Mouse (Mus musculus) forebrain, postnatal 0 days (tissue): ENCODE measurements around the gene Srsf3. TPM values are rescaled to one million over a fixed set of nuclear protein-coding genes. Genes with fewer than 3 reads are reported as not detected.
"Not testable (repeated sequence)": the region's sequence is repeated elsewhere in the genome, so short reads cannot be mapped to it uniquely, and the experiment has no call there.

ENCODE experiments used
- ATAC-seq: fragments of 200-750 bp; cut with Nextera tagmentation; 2 replicates; pipeline ENCODE4 v1.8.0; 2017; ENCODE audit warnings: mild to moderate bottlenecking, moderate library complexity
- DNase-seq: peaks from one replicate; pipeline ENCODE4 v3.0.0-alpha.2; 2015
- H3K27ac ChIP-seq: fragments of 300-500 bp; sonication (generic); 2 replicates; pipeline ENCODE4 v1.5.1; 2014; ENCODE audit warnings: low read depth, mild to moderate bottlenecking, antibody characterized with exemption, low read length, moderate library complexity, mixed read lengths
- H3K27me3 ChIP-seq: fragments of 300-500 bp; sonication (generic); 2 replicates; pipeline ENCODE4 v1.6.1; 2014; ENCODE audit warnings: mild to moderate bottlenecking, low read length, mixed read lengths; ENCODE audit not compliant: insufficient read depth
- H3K36me3 ChIP-seq: fragments of 300-500 bp; sonication (generic); 2 replicates; pipeline ENCODE4 v1.6.1; 2014; ENCODE audit warnings: mild to moderate bottlenecking, moderate library complexity; ENCODE audit not compliant: insufficient read depth
- H3K4me1 ChIP-seq: fragments of 300-500 bp; sonication (generic); 2 replicates; pipeline ENCODE4 v1.6.1; 2014; ENCODE audit warnings: antibody characterized with exemption; ENCODE audit not compliant: insufficient read depth
- H3K4me2 ChIP-seq: fragments of 300-500 bp; sonication (generic); 2 replicates; pipeline ENCODE4 v1.6.1; 2014; ENCODE audit warnings: low read depth, mild to moderate bottlenecking, moderate library complexity
- H3K4me3 ChIP-seq: fragments of 300-500 bp; sonication (generic); 2 replicates; pipeline ENCODE4 v1.5.1; 2014; ENCODE audit warnings: low read depth, low read length, mixed read lengths
- H3K9ac ChIP-seq: fragments of 300-500 bp; sonication (generic); 2 replicates; pipeline ENCODE4 v1.6.1; 2014; ENCODE audit warnings: mild to moderate bottlenecking
- H3K9me3 ChIP-seq: fragments of 300-500 bp; sonication (generic); 2 replicates; pipeline ENCODE4 v1.6.1; 2016; ENCODE audit warnings: low read length
- CTCF ChIP-seq: sonication (generic); IDR thresholded peaks from 2 replicates; pipeline ENCODE4 v1.5.1; 2016; ENCODE audit warnings: antibody characterized with exemption, control low read depth, low read depth
- WGBS: fragments of 180-500 bp; shearing (Covaris S2); extraction: QIAGEN DNeasy Blood & Tissue Kit; methylation state at CpG from one replicate; pipeline ENCODE4 v1.1.7; 2014; 5-methylcytosine and 5-hydroxymethylcytosine counted together
- polyA plus RNA-seq: library from polyadenylated mRNA; unstranded; fragments of >200 nt; fragmentation: Nextera tagmentation; extraction: Ambion mirVana; gene quantifications from 2 replicates; pipeline ENCODE4 v1.2.1, GENCODE M21; 2015
- total RNA-seq: library from RNA; depleted of rRNA; stranded (reverse); fragments of >200 nt; gene quantifications from 2 replicates; pipeline ENCODE4 v1.2.3, GENCODE M21; 2014

The Srsf3 gene
- total and polyA plus RNA-seq, 2 experiments from 2014 or later, result 287 to 367 TPM

DNA sequence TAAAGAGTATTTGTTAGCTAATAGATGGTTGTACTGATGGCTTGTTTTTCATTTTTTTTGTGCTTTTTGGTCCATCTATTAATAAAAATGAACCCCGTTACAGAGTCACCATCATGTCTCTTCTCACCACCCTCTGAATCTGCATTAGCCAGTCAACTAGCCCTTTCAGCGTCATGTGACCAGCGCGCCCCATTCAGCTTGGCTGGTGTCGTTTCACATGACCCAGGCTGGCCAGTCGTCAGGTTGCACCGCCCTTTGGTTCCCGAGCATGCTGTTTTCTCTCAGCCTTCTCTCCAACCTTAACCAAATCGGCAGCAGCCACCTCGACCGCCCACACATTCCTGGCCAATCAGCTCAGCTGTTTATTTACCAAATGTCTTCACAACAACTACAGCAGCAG lies 6.9 kb downstream of the Srsf3 start:
- H3K9ac ChIP-seq, result no peak overlapping the region
- no peak for TF ChIP-seq CTCF
- no peak overlapping the region for H3K27ac ChIP-seq
- H3K27me3 ChIP-seq, result no peaks in the 10 kb centered on the region
- no peaks in the 10 kb centered on the region for H3K9me3 ChIP-seq
- peaks cover 57% of the 10 kb centered on the region for H3K36me3 ChIP-seq
- DNase-seq, result no peak
- no peak for ATAC-seq
- H3K4me1 ChIP-seq, result peaks cover 4% of the 10 kb centered on the region; the same call in 1 of the 2 replicates
- WGBS, result 71% methylated on average over 11 of the region's 11 CpGs
- H3K4me3 ChIP-seq, result no peak overlapping the region
- no peak overlapping the region for H3K4me2 ChIP-seq

DNA sequence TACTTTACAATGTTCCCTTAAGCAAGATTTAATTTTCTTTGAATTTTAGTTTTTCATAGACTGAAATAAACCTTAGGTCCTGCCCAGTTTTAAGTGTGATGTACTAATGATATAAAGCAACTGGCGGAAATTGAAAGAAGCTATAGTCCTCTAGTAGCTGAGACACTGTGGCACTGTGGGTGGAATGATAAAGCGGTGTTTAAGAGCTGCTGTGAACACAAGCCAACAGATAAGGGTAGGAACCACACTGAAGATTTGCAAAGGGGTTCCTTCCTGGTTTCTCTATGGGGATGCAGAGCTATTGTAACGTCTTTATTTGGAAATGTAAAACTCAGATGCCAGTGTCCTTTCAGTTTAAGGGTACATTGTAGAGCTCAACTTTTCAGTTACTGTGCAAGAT lies 9.2 kb downstream of the Srsf3 start:
- not testable (repeated sequence) for H3K4me3 ChIP-seq, DNase-seq, H3K9ac ChIP-seq, H3K9me3 ChIP-seq, H3K27me3 ChIP-seq, H3K27ac ChIP-seq, H3K4me2 ChIP-seq, ATAC-seq, H3K4me1 ChIP-seq
- 78% methylated on average over 3 of the region's 3 CpGs for WGBS
- H3K36me3 ChIP-seq, result peaks cover 73% of the 10 kb centered on the region

DNA sequence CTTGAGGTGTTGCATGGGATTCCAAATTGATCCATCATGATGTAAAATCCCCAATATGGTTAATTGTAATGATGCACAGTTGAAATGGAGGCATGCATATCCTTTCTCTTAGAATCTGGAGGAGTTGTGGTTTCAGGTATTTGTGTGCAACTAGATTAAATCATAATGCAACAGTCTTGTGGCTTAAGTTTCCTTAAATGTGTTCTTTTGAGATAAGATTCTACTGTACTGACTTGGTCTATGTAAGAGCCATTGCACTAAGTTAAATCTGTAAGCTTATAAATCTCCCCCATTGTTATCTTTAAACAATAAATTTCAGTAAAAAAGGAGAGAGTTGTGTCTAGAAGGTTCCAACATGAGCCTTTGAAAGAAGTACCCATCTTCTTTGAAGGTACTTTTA lies 10.1 kb downstream of the Srsf3 start:
- H3K4me2 ChIP-seq, result no peak overlapping the region
- DNase-seq (no peak), ATAC-seq (no peak)
- H3K27me3 ChIP-seq, result no peaks in the 10 kb centered on the region
- no peak overlapping the region for H3K9ac ChIP-seq
- TF ChIP-seq CTCF, result no peak
- no peak overlapping the region for H3K4me3 ChIP-seq
- no peaks in the 10 kb centered on the region for H3K4me1 ChIP-seq
- H3K9me3 ChIP-seq, result no peaks in the 10 kb centered on the region
- peaks cover 67% of the 10 kb centered on the region for H3K36me3 ChIP-seq
- H3K27ac ChIP-seq, result no peak overlapping the region

DNA sequence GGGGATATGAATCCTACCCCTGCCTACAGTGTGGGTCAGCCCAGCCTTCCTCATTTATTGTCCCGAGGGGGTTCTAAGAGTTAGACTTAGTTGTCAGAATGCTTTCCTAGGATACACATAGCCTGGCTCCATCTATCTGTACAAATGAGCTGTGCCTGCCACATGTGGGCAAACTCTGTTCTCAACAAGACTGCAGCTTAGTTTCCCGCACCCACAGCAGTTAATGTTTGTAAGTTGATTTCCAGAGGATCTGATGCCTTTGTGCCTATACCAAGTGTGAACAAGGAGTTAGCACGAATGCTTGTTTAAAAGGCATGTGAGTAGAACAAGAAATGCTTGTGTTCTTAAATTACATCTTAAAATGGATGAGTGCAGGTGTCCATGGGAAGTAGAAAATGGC lies 11.2 kb downstream of the Srsf3 start:
- WGBS, result 84% methylated on average over 3 of the region's 3 CpGs
- H3K9me3 ChIP-seq, result no peaks in the 10 kb centered on the region
- no peak for ATAC-seq
- no peaks in the 10 kb centered on the region for H3K4me1 ChIP-seq
- no peak overlapping the region for H3K4me2 ChIP-seq
- TF ChIP-seq CTCF, result no peak
- no peak for DNase-seq
- peaks cover 61% of the 10 kb centered on the region for H3K36me3 ChIP-seq
- no peak overlapping the region for H3K9ac ChIP-seq
- H3K4me3 ChIP-seq, result no peak overlapping the region
- H3K27ac ChIP-seq, result no peak overlapping the region
- no peaks in the 10 kb centered on the region for H3K27me3 ChIP-seq

DNA sequence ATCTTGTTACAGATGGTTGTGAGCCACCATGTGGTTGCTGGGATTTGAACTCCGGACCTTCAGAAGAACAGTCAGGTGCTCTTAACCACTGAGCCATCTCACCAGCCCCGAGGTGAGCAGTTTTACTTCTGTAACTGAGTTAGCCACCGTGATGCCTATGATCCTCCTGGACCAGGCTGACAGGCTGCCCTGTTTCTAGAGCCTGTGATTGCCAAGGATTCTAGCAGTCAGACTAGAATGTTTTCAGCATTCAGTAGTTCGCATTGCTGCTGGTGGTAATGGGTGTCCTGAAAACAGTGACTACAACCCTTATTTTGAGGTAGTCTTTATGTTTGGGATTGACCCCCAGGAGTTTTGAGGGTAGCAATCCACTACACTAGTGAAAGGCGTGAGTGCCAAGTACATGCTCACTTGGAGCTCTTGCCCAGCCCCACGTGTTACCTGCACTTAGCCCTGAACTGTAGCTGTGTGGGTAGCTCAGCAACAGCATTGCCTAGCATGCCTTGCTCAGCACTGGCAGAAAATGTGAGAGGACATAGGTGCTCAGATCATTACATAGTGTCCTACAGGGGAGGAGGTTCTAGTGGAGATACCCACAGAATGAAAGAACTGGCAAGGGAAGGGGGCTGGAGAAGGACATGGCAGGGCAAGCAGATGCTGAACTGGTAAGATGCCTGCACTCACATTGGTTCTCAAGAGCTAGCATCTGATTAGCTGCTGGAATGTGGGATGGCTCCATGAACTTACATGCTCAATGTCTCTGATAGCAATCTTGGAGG lies 11.9 kb downstream of the Srsf3 start:
- Histone ChIP-seq H3K27ac (no peak overlapping the region), H3K36me3 (peaks cover 56% of the 10 kb centered on the region), H3K4me3 (no peak overlapping the region), H3K4me2 (no peak overlapping the region), H3K4me1 (no peaks in the 10 kb centered on the region), H3K9ac (no peak overlapping the region), H3K9me3 (no peaks in the 10 kb centered on the region), H3K27me3 (no peaks in the 10 kb centered on the region)
- no peak for TF ChIP-seq CTCF
- DNase-seq (no peak), ATAC-seq (0 out of 2 replicates have a peak, but pooled peaks have one; percentile 3)
- 89% methylated on average over 6 of the region's 6 CpGs for WGBS

DNA sequence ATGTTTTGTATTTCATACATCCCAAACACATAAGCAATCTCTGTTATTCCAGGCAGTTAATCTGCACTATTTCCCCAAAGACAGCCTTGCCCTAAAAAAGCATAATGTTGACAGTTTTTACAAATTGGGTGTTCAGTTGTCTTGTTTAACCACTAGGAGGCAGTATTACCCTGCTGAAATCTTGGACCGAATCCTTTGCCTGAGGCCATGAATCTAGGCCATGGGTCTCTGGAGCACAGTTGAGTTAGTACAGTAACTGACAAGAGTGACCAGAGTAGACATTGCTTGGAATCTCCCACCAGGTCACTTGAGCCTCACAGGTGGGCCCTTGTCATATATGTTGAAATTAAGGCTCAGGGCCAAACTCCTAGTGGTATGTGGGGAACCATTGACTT lies 12.5 kb downstream of the Srsf3 start:
- Histone ChIP-seq H3K36me3 (peaks cover 50% of the 10 kb centered on the region), H3K27ac (no peak overlapping the region), H3K9ac (no peak overlapping the region), H3K9me3 (no peaks in the 10 kb centered on the region), H3K4me1 (no peaks in the 10 kb centered on the region), H3K27me3 (no peaks in the 10 kb centered on the region), H3K4me3 (no peak overlapping the region), H3K4me2 (no peak overlapping the region)
- TF ChIP-seq CTCF, result peak; percentile 87
- DNase-seq (peak; percentile 72), ATAC-seq (peak; percentile 36; the same call in 1 of the 2 replicates)
- WGBS, result 62% methylated on average over 1 of the region's 1 CpGs

DNA sequence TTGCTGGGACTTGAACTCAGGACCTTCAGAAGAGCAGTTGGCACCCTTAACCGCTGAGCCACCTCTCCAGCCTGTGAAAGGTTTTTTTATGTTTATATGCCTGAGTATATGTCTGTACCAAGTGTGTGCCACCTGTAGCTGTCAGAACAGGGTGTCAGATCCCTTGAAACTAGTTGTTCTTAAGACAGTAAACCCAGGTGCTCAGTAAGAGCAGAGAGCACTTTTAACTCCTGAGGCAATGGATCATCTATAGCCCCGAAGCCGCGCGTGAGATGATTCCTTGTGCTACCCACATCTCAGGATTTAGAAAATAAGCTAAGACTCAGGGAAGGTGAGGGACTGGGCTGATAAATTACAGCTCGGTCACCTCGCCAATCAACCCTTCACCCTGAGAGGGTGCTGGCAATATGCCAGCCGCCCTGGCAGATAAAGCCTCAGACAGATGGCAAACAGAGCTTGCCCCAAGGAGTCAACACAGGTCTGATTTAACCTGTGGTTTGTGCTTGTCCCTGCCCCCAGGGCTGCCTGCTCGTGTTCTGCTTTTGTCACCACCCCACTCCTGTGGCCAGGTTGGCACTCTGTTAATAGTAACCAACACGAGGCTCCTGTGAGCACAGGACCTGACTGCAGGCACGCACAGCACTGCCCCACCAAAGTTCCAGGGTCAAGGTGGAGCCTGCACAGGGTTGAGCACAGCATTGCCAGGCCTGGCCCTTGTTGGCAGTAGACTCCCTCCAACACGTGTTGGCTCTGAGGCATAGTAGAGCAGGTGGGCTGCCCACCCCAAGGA lies 13.5 kb downstream of the Srsf3 start:
- H3K9ac ChIP-seq, result no peak overlapping the region
- H3K36me3 ChIP-seq, result peaks cover 41% of the 10 kb centered on the region
- no peak overlapping the region for H3K4me2 ChIP-seq
- 51% methylated on average over 12 of the region's 12 CpGs for WGBS
- DNase-seq (no peak), ATAC-seq (no peak)
- H3K27me3 ChIP-seq, result no peaks in the 10 kb centered on the region
- no peak overlapping the region for H3K27ac ChIP-seq
- TF ChIP-seq CTCF, result no peak
- H3K9me3 ChIP-seq, result no peaks in the 10 kb centered on the region
- H3K4me3 ChIP-seq, result no peak overlapping the region
- H3K4me1 ChIP-seq, result no peaks in the 10 kb centered on the region
